Mouse (Mus musculus): Measurements from ENCODE around the gene Gsn. TPM values are rescaled to one million over a fixed set of nuclear protein-coding genes. Genes with fewer than 3 reads are reported as not detected.
A peak's percentile ranks its signal among the peaks of the same experiment; 100 is the strongest.

The Gsn gene
- polyA plus RNA-seq, 1 experiment, result 804 TPM

GRCm38 (mm10) chr2:35232595-35233445, 23.4 kb upstream of the Gsn start:
- Histone ChIP-seq H3K27ac (replicated peaks; ENCODE audit: low read depth, low read length) (no peak overlapping the region), H3K4me3 (ENCODE audit: insufficient read depth, low read depth, low read length) (no peak overlapping the region)

GRCm38 (mm10) chr2:35233898-35234297, 22.3 kb upstream of the Gsn start:
- Histone ChIP-seq H3K27ac (replicated peaks; ENCODE audit: low read depth, low read length) (no peak overlapping the region), H3K4me1 (ENCODE audit: control insufficient read depth, insufficient read depth, insufficient read length, low read length) (no peaks in the 10 kb centered on the region), H3K4me3 (ENCODE audit: insufficient read depth, low read depth, low read length) (no peak overlapping the region)

More at GRCm38 (mm10) chr2:35232595-35233445, 23.4 kb upstream of the Gsn start:
- no peaks in the 10 kb centered on the region for H3K4me1 ChIP-seq (ENCODE audit: control insufficient read depth, insufficient read depth, insufficient read length, low read length)

- no peak overlapping the region for H3K27ac ChIP-seq (replicated peaks; ENCODE audit: low read depth, low read length)
- no peak overlapping the region for H3K4me3 ChIP-seq (ENCODE audit: insufficient read depth, low read depth, low read length)
Measured at GRCm38 (mm10) chr2:35235021-35235420, 21.2 kb upstream of the Gsn start.

GRCm38 (mm10) chr2:35244241-35244640, 11.9 kb upstream of the Gsn start:
- no peaks in the 10 kb centered on the region for H3K4me1 ChIP-seq (ENCODE audit: control insufficient read depth, insufficient read depth, insufficient read length, low read length)

More at GRCm38 (mm10) chr2:35235021-35235420, 21.2 kb upstream of the Gsn start:
- no peaks in the 10 kb centered on the region for H3K4me1 ChIP-seq (ENCODE audit: control insufficient read depth, insufficient read depth, insufficient read length, low read length)

GRCm38 (mm10) chr2:35247763-35248162, 8.4 kb upstream of the Gsn start:
- no peak overlapping the region for H3K4me3 ChIP-seq (ENCODE audit: insufficient read depth, low read depth, low read length)
- H3K4me1 ChIP-seq (ENCODE audit: control insufficient read depth, insufficient read depth, insufficient read length, low read length), result no peaks in the 10 kb centered on the region
- H3K27ac ChIP-seq (replicated peaks; ENCODE audit: low read depth, low read length), result no peak overlapping the region

More at GRCm38 (mm10) chr2:35244241-35244640, 11.9 kb upstream of the Gsn start:
- Histone ChIP-seq H3K27ac (replicated peaks; ENCODE audit: low read depth, low read length) (no peak overlapping the region), H3K4me3 (ENCODE audit: insufficient read depth, low read depth, low read length) (no peak overlapping the region)

- Histone ChIP-seq H3K4me1 (ENCODE audit: control insufficient read depth, insufficient read depth, insufficient read length, low read length) (no peaks in the 10 kb centered on the region), H3K27ac (replicated peaks; ENCODE audit: low read depth, low read length) (no peak overlapping the region), H3K4me3 (ENCODE audit: insufficient read depth, low read depth, low read length) (no peak overlapping the region)
Measured at GRCm38 (mm10) chr2:35252733-35253132, 3.4 kb upstream of the Gsn start.

GRCm38 (mm10) chr2:35253751-35254150, 2.4 kb upstream of the Gsn start:
- H3K4me1 ChIP-seq (ENCODE audit: control insufficient read depth, insufficient read depth, insufficient read length, low read length), result no peaks in the 10 kb centered on the region
- no peak overlapping the region for H3K27ac ChIP-seq (replicated peaks; ENCODE audit: low read depth, low read length)
- no peak overlapping the region for H3K4me3 ChIP-seq (ENCODE audit: insufficient read depth, low read depth, low read length)

GRCm38 (mm10) chr2:35255004-35255403, 1.2 kb upstream of the Gsn start:
- Histone ChIP-seq H3K27ac (replicated peaks; ENCODE audit: low read depth, low read length) (no peak overlapping the region), H3K4me1 (ENCODE audit: control insufficient read depth, insufficient read depth, insufficient read length, low read length) (no peaks in the 10 kb centered on the region), H3K4me3 (ENCODE audit: insufficient read depth, low read depth, low read length) (no peak overlapping the region)

GRCm38 (mm10) chr2:35255462-35255861, 718 bp upstream of the Gsn start:
- no peak overlapping the region for H3K4me3 ChIP-seq (ENCODE audit: insufficient read depth, low read depth, low read length)
- no peak overlapping the region for H3K27ac ChIP-seq (replicated peaks; ENCODE audit: low read depth, low read length)
- no peaks in the 10 kb centered on the region for H3K4me1 ChIP-seq (ENCODE audit: control insufficient read depth, insufficient read depth, insufficient read length, low read length)

GRCm38 (mm10) chr2:35256932-35257331, 752 bp downstream of the Gsn start:
- Histone ChIP-seq H3K27ac (replicated peaks; ENCODE audit: low read depth, low read length) (no peak overlapping the region), H3K4me3 (ENCODE audit: insufficient read depth, low read depth, low read length) (peak overlapping the region; percentile 62), H3K4me1 (ENCODE audit: control insufficient read depth, insufficient read depth, insufficient read length, low read length) (no peaks in the 10 kb centered on the region)

GRCm38 (mm10) chr2:35257886-35258285, 1.7 kb downstream of the Gsn start:
- Histone ChIP-seq H3K4me3 (ENCODE audit: insufficient read depth, low read depth, low read length) (no peak overlapping the region), H3K27ac (replicated peaks; ENCODE audit: low read depth, low read length) (no peak overlapping the region; the same call in 1 of the 2 replicates), H3K4me1 (ENCODE audit: control insufficient read depth, insufficient read depth, insufficient read length, low read length) (no peaks in the 10 kb centered on the region)

GRCm38 (mm10) chr2:35258590-35258989, 2.4 kb downstream of the Gsn start:
- Histone ChIP-seq H3K4me3 (ENCODE audit: insufficient read depth, low read depth, low read length) (no peak overlapping the region), H3K27ac (replicated peaks; ENCODE audit: low read depth, low read length) (no peak overlapping the region), H3K4me1 (ENCODE audit: control insufficient read depth, insufficient read depth, insufficient read length, low read length) (no peaks in the 10 kb centered on the region)

- Histone ChIP-seq H3K4me3 (ENCODE audit: insufficient read depth, low read depth, low read length) (no peak overlapping the region), H3K27ac (replicated peaks; ENCODE audit: low read depth, low read length) (no peak overlapping the region), H3K4me1 (ENCODE audit: control insufficient read depth, insufficient read depth, insufficient read length, low read length) (no peaks in the 10 kb centered on the region)
Measured at GRCm38 (mm10) chr2:35259338-35260080, 3.3 kb downstream of the Gsn start.

- Histone ChIP-seq H3K4me3 (ENCODE audit: insufficient read depth, low read depth, low read length) (no peak overlapping the region), H3K27ac (replicated peaks; ENCODE audit: low read depth, low read length) (no peak overlapping the region), H3K4me1 (ENCODE audit: control insufficient read depth, insufficient read depth, insufficient read length, low read length) (no peaks in the 10 kb centered on the region)
Measured at GRCm38 (mm10) chr2:35260291-35260690, 4.1 kb downstream of the Gsn start.

- no peak overlapping the region for H3K4me3 ChIP-seq (ENCODE audit: insufficient read depth, low read depth, low read length)
- no peak overlapping the region for H3K27ac ChIP-seq (replicated peaks; ENCODE audit: low read depth, low read length)
- H3K4me1 ChIP-seq (ENCODE audit: control insufficient read depth, insufficient read depth, insufficient read length, low read length), result no peaks in the 10 kb centered on the region
Measured at GRCm38 (mm10) chr2:35264095-35264494, 7.9 kb downstream of the Gsn start.
